Mouse (Mus musculus) neural tube, postnatal 0 days (tissue): Measurements from ENCODE around the gene Gpatch2. TPM values are rescaled to one million over a fixed set of nuclear protein-coding genes. Genes with fewer than 3 reads are reported as not detected.

Experiments
- polyA plus RNA-seq: library from polyadenylated mRNA; unstranded; fragments of >200 nt; fragmentation: Nextera tagmentation; extraction: Ambion mirVana; gene quantifications from 2 replicates; pipeline ENCODE4 v1.2.1, GENCODE M21; 2015

Gpatch2 gene
- 10.1 and 11.6 TPM in 2 replicates for polyA plus RNA-seq

GRCm38 (mm10) chr1:187215181-187216116 lies at the start of gene Gpatch2, which contains the start of gene Spata17:
Gpatch2 (plus strand) TSS chr1:187215508.
Spata17 (minus strand) TSS chr1:187215465.

Other genes starting within 250 kb of the Gpatch2 start
- gene D1Pas1, start 248.1 kb upstream of the Gpatch2 start, polyA plus RNA-seq, result 0.06 and 0.17 TPM in 2 replicates
- 1.7 and 2.2 TPM in 2 replicates for gene Spata17, start within 50 bp of the Gpatch2 start, polyA plus RNA-seq